Mouse (Mus musculus) left cerebral cortex, postnatal 36 days (tissue): ENCODE results near the gene Olfr1275. TPM values are rescaled to one million over a fixed set of nuclear protein-coding genes. Genes with fewer than 3 reads are reported as not detected.

Experiments used
- DNase-seq, 2 experiments: peaks; one replicate each; pipeline ENCODE4 v3.0.0; 2021 to 2022; ENCODE audit warnings: low spot score in 2 of 2, mixed read lengths in 1 of 2
- intact Hi-C: fragments of 180-260 bp; cut with DNase I; formaldehyde crosslinking; loops from one replicate; pipeline ENCODE4 v1.15.1; 2025
- total RNA-seq, 2 experiments: library from RNA; stranded (reverse); gene quantifications; 2 replicates each; pipeline ENCODE4 v1.2.3; 2021

Gene Olfr1275
- total RNA-seq, result not detected

- intact Hi-C loops, result no loop called here
- no peak for DNase-seq
Measured at GRCm38 (mm10) chr2:111235186-111235585, at the start of gene Olfr1275. Olfr1275 (minus strand) TSS chr2:111235286.

- intact Hi-C loops, result no loop called here
- DNase-seq, result no peak
Measured at GRCm38 (mm10) chr2:111274006-111274405, 38.9 kb upstream of the Olfr1275 start, which contains the start of gene Olfr1277. Olfr1277 (minus strand) TSS chr2:111274106.

- no peak for DNase-seq
Measured at GRCm38 (mm10) chr2:111254216-111254615, 19.1 kb upstream of the Olfr1275 start, which contains the start of gene Olfr1276. Olfr1276 (plus strand) TSS chr2:111254516.

GRCm38 (mm10) chr2:111229502-111229901 is 5.6 kb downstream of the Olfr1275 start, which contains the start of gene 4930430A15Rik:
4930430A15Rik (minus strand) TSS chr2:111229602.
- intact Hi-C loops, result no loop called here
- no peak for DNase-seq

More at GRCm38 (mm10) chr2:111254216-111254615, 19.1 kb upstream of the Olfr1275 start, which contains the start of gene Olfr1276:
- intact Hi-C loops, result no loop called here

GRCm38 (mm10) chr2:111182068-111182467 is 53.0 kb downstream of the Olfr1275 start:
- intact Hi-C loops, result no loop called here
- no peak for DNase-seq

Other genes starting within 250 kb of the Olfr1275 start
- gene Gm13941, start 129.3 kb downstream of the Olfr1275 start, total RNA-seq, result not detected
- not detected for gene Gm15130, start 82.3 kb downstream of the Olfr1275 start, total RNA-seq
- not detected for gene 4930430A15Rik, start 5.7 kb downstream of the Olfr1275 start, total RNA-seq
- not detected for gene Olfr1276, start 19.2 kb upstream of the Olfr1275 start, total RNA-seq
- gene Olfr1277, start 38.8 kb upstream of the Olfr1275 start, total RNA-seq, result not detected
- gene Olfr1278, start 54.9 kb upstream of the Olfr1275 start, total RNA-seq, result not detected
- gene Olfr1279, start 65.3 kb upstream of the Olfr1275 start, total RNA-seq, result not detected
- not detected for gene Olfr1280, start 78.7 kb upstream of the Olfr1275 start, total RNA-seq
- not detected for gene Olfr1281, start 91.2 kb upstream of the Olfr1275 start, total RNA-seq
- not detected for gene Olfr1282, start 100.8 kb upstream of the Olfr1275 start, total RNA-seq
- not detected for gene Olfr1283, start 131.5 kb upstream of the Olfr1275 start, total RNA-seq
- not detected for gene Olfr1284, start 140.2 kb upstream of the Olfr1275 start, total RNA-seq
- gene Olfr1286, start 187.8 kb upstream of the Olfr1275 start, total RNA-seq, result not detected
- not detected for gene Olfr1287, start 213.9 kb upstream of the Olfr1275 start, total RNA-seq
- gene Olfr1288, start 238.8 kb upstream of the Olfr1275 start, total RNA-seq, result not detected
- gene Olfr1289, start 245.5 kb upstream of the Olfr1275 start, total RNA-seq, result not detected